Mouse (Mus musculus) T-helper 17 cell (primary cell): Measurements from ENCODE around the gene Pprc1.

ENCODE experiments used
- in situ Hi-C, 2 experiments: fragments of 300-600 bp; cut with MboI, MseI; formaldehyde crosslinking; loops; 1 replicate in 1 of 2; 2 replicates in 1 of 2; pipeline ENCODE4 v1.15.1; 2025; ENCODE audit warnings: high pct_unique_total_duplicates in 2 of 2

Pprc1 gene

GRCm38 (mm10) chr19:46031689-46032432, 12.8 kb upstream of the Pprc1 start:
- in situ Hi-C loops = loop anchor here in 1 of 2 experiments (5.0 to 25.0 kb wide), 2 partner anchors 55 to 1770 kb away; no protein-coding TSS in a partner anchor

GRCm38 (mm10) chr19:46032731-46033510, 11.8 kb upstream of the Pprc1 start:
- in situ Hi-C loops = loop anchor here in 1 of 2 experiments (5.0 to 25.0 kb wide), 2 partner anchors 54 to 1771 kb away; no protein-coding TSS in a partner anchor

- in situ Hi-C loops = loop anchor here in 1 of 2 experiments (5.0 to 25.0 kb wide), 2 partner anchors 53 to 1772 kb away; no protein-coding TSS in a partner anchor
These were observed 10.8 kb upstream of the Pprc1 start for GRCm38 (mm10) chr19:46033911-46034310.

GRCm38 (mm10) chr19:46035971-46036370, 8.7 kb upstream of the Pprc1 start:
- in situ Hi-C loops = loop anchor here in 1 of 2 experiments (25.0 kb wide), 1 partner anchor 1774 kb away; no protein-coding TSS in a partner anchor

- in situ Hi-C loops = loop anchor here in 1 of 2 experiments (25.0 kb wide), 1 partner anchor 1774 kb away; no protein-coding TSS in a partner anchor
These were observed 8.0 kb upstream of the Pprc1 start for GRCm38 (mm10) chr19:46036477-46037242.

GRCm38 (mm10) chr19:46037243-46037924, 7.3 kb upstream of the Pprc1 start:
- in situ Hi-C loops = loop anchor here in 1 of 2 experiments (25.0 kb wide), 1 partner anchor 1775 kb away; no protein-coding TSS in a partner anchor

- in situ Hi-C loops = loop anchor here in 1 of 2 experiments (25.0 kb wide), 1 partner anchor 1776 kb away; no protein-coding TSS in a partner anchor
These were observed 6.5 kb upstream of the Pprc1 start for GRCm38 (mm10) chr19:46037925-46038850.

GRCm38 (mm10) chr19:46038851-46039260, 5.8 kb upstream of the Pprc1 start:
- in situ Hi-C loops = loop anchor here in 1 of 2 experiments (25.0 kb wide), 1 partner anchor 1777 kb away; no protein-coding TSS in a partner anchor

- in situ Hi-C loops = loop anchor here in 1 of 2 experiments (25.0 kb wide), 1 partner anchor 1777 kb away; no protein-coding TSS in a partner anchor
These were observed 5.2 kb upstream of the Pprc1 start for GRCm38 (mm10) chr19:46039478-46039877.

- in situ Hi-C loops = loop anchor here (5.0 to 25.0 kb wide), 3 partner anchors 43 to 1778 kb away; partner anchors contain the start of gene Armh3 (in 1 of the 2)
These were observed 4.4 kb upstream of the Pprc1 start for GRCm38 (mm10) chr19:46040149-46040902.

- in situ Hi-C loops = loop anchor here (5.0 to 25.0 kb wide), 3 partner anchors 44 to 1779 kb away; partner anchors contain the start of gene Armh3 (in 1 of the 2)
These were observed 3.3 kb upstream of the Pprc1 start for GRCm38 (mm10) chr19:46041299-46041932.

GRCm38 (mm10) chr19:46041933-46042475, 2.7 kb upstream of the Pprc1 start:
- in situ Hi-C loops = loop anchor here (5.0 to 25.0 kb wide), 3 partner anchors 45 to 1780 kb away; partner anchors contain the start of gene Armh3 (in 1 of the 2)

- in situ Hi-C loops = loop anchor here (5.0 to 25.0 kb wide), 3 partner anchors 45 to 1780 kb away; partner anchors contain the start of gene Armh3 (in 1 of the 2)
These were observed 2.1 kb upstream of the Pprc1 start for GRCm38 (mm10) chr19:46042476-46043011.

- in situ Hi-C loops = loop anchor here (5.0 to 25.0 kb wide), 3 partner anchors 46 to 1781 kb away; partner anchors contain the start of gene Armh3 (in 1 of the 2)
These were observed 1.3 kb upstream of the Pprc1 start for GRCm38 (mm10) chr19:46043380-46043779.

GRCm38 (mm10) chr19:46044993-46045695, 458 bp downstream of the Pprc1 start, which contains the start of gene Ldb1:
Gene Ldb1 (minus strand): TSS chr19:46045214.
- in situ Hi-C loops = loop anchor here (5.0 to 25.0 kb wide), 3 partner anchors 48 to 1783 kb away; partner anchors contain the start of gene Armh3 (in 1 of the 2)
